Mouse (Mus musculus) cerebellum, postnatal 14 days (tissue): ENCODE measurements at regions not wholly inside any gene's neighbourhood (a gene's known extent, or its start where the extent isn't known, plus 50 kb on each side); places are given as distances from the start of the nearest gene placed in this dataset.

Experiments used
- DNase-seq, 2 experiments: peaks; one replicate each; pipeline ENCODE4 v3.0.0; 2021; ENCODE audit warnings: mixed read lengths in 2 of 2

GRCm38 (mm10) chr10:11809255-11809654, 466.1 kb downstream of the Epm2a start:
- no peak for DNase-seq

DNA sequence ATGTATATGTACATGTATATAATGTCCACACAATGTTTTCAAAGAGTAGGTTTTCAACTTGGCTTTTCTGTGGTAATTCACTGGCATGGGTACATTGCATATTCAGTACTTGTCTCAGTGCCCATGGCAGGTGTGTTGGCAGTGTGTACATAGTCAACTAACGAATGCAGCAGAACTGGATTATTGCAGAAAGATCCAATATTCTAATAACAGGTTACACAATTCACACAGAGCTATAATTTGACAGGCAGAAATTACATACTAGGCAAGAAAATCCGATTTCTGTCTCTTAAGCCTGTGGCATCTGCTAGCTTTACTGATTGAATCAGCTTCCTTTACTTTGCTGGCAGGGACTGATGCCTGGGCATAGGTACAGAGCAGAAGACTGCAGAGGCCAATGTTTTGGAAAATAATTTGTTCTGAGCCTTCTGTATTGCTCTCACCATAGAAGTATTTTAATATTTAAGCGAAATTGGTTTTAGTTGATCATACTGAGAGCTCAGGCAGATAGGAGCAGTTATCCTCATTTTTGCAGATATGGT, 479.3 kb downstream of the Epm2a start:
- DNase-seq, result peak in 1 of 2 experiments; percentile 10

DNA sequence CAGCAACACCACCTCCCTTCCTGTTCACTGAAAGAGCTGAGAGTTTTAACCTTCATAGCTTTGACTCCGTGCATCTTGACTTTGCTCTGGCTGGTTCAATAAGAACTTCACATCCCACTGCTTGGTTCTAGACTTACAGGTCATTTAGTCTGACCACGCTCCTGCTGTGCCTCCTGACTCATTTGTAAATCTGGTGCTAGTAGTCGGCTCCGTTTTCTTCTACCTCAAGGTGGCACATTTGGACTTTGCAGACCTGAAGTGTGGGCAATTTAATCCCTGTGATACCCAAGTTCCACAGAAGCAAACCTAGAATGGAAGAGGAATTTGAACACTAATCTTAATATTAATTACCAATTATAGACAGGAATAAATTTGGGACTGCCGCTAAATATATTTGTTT, 497.9 kb downstream of the Epm2a start:
- peak; percentile 10 to 20 for DNase-seq

DNA sequence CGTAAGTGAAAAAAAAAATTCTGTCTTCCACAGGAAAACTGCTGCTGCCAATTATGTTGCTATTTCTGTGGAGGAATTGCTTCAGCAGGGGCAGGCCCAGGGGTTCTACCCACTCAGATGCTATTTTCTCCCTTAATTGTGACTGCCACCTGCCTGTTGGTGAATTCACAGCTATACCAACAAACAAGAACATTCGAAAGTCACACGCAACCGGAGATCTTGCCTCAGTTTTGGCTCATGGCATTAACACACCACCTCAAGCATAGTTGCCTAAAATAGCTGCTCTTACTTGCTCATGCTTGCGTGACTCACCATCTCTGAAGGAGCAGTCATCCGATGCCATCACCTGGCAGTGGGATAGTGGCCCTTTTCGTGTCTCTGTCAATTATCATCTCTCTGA, 498.3 kb downstream of the Epm2a start:
- DNase-seq, result peak; percentile 18 to 25

GRCm38 (mm10) chr10:11846141-11846540, 502.9 kb downstream of the Epm2a start:
- DNase-seq, result no peak

GRCm38 (mm10) chr10:11875145-11876131, 532.2 kb downstream of the Epm2a start:
- no peak for DNase-seq

DNA sequence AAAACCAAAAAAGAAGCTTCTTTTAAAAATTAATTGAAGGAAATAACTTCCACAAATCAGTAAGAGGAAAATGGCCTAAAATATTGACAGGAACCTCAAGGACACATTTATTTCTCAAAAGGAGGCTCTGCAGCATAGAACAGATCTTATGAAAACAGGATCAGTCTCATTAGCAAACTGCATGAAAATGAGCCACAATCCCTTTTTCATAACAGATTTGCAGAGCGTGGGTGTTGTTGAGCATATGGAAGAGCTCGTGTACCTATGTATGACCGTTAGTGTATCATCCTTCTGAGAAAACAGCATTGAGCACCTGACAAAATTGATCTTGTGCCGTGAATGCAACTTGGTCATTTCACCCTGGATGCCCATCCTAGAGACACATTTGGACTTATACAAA, 543.0 kb downstream of the Epm2a start:
- no peak for DNase-seq

- DNase-seq, result no peak
These were observed 545.7 kb downstream of the Epm2a start for GRCm38 (mm10) chr10:11888953-11889352.

GRCm38 (mm10) chr10:11922132-11922531, 578.9 kb downstream of the Epm2a start:
- no peak for DNase-seq

- DNase-seq, result no peak
These were observed 595.0 kb downstream of the Epm2a start for GRCm38 (mm10) chr10:11938164-11938563.

DNA sequence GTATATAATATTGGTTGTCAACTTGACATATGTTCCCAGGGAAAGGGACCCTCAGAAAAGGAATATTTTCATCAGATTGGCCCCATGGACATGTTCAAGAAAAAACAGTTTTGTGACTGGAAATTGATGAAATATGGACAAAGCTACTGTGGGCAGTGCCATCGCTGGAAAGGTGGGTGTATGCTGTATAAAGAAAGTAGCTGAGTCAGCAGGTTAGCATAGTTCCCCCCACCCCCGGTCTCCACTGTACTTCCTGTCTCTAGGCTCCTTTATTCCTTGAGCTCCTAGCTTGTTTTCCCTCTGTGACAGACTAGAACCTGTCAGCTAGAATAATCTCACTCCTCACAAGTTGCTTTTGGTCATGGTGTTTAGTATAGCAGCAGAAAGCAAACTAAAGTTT, 599.6 kb downstream of the Epm2a start:
- no peak for DNase-seq

GRCm38 (mm10) chr10:11960327-11960922, 617.2 kb downstream of the Epm2a start:
- DNase-seq, result peak; percentile 16

DNA sequence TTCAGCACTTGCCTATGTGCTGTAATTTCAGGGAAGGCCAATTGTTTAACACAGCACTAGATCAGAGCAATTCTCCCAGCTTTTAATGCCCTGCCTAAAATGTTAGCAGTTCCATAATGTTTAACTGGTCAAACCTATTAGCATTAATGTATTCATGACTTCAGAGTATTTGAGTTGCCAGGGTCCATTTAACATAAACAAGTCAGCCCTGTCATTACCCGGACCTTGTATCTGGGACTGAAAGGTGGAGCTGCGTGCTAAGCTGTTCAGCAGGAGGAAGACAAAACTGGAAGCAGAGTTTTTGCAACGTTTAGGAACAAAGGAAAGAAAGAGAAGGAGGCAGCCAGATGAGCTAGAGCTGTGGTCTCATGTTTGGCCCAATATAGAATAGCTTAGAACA, 661.8 kb downstream of the Epm2a start:
- DNase-seq, result no peak

DNA sequence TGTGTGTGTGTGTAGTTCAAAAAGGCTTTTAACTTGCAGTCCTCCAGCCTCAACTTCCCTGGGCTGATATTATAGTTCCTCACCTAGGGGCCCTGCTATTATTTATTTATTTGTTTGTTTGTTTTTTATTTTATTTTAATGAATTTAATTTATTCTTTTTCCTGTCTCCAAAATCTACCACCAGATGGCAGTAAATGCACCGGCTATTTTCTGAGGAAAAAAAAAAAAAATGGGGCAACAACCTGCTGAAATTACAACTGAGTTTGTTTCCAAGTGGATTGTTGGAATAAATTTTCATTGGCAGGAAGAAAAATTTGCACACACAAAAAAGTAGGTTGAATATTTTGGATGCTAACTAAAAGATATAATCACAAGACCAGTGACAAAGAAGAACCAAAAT, 662.7 kb downstream of the Epm2a start:
- peak; percentile 9 to 23 for DNase-seq

DNA sequence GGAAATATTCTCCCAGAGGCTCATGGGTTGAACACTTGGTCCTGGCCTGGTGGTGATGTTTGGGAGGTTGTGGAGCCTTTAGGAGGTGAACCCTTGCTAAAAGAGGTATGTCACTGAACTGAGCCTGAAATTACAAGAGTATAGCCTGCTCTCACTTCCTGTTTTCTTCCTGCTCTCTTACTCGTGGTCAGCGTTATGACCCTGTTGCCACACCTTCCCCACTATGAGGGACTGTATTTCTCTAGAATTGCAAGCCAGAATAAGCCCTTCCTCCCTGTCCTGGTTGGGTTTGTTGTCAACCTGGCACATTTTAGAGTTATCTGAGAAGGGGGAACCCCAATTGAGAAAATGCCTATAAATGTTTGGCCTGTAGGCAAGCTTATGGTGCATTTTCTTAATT, 674.1 kb downstream of the Epm2a start:
- no peak for DNase-seq

GRCm38 (mm10) chr10:12018281-12018680, 675.1 kb downstream of the Epm2a start:
- DNase-seq, result peak in 1 of 2 experiments; percentile 27

DNA sequence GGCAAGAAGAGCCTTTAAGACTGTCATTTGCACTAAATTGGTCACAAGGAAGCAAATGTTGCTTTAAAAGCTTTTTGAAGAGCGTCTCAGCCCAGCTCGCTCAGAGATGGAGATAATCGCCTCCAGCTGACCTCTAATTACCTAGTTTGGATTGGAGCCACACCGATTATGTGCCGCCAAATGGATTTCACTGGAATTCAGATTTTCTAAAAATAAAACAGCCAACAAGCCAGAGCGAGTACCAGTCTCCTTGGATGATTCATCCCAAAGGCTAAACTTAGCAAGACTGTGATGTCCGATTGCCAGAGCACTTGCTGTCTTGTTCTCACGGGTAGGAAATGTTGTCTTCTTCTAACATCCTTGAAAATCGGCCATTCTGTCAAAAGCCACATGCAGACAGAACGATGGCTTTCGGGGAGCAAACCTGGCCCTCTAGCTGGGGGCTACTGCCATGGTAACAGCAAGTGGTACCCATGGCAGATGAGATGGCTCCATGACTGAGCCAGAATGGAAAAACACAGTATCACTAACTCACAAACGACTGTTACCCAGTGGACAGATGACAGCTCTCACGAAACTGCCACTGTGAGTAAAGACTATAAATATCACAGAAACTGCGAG, 676.1 kb downstream of the Epm2a start:
- peak; percentile 80 to 84 for DNase-seq

DNA sequence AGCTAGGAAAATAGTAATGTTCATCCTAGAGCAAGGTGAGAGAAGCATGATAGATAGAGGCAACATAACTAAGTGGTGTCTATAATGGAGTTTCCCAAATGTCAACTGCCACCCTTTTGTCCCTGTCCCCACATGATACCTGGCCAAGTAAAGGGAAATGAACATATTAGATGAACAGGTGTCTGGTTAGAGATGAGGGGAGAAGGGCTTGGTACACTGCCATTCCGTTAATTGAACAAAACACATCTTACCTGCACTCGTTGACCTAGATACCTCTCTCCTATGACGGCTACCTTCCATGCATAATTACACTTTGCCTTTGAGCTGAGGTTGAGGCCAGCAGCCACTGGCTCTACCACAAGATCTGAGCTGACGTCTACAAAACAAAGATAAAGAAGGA, 677.4 kb downstream of the Epm2a start:
- peak; percentile 24 to 58 for DNase-seq

- DNase-seq, result no peak
These were observed 692.0 kb downstream of the Epm2a start for GRCm38 (mm10) chr10:12035159-12035558.

GRCm38 (mm10) chr10:12045937-12046336, 702.7 kb downstream of the Epm2a start:
- no peak for DNase-seq

GRCm38 (mm10) chr10:12059728-12060127, 716.5 kb downstream of the Epm2a start:
- DNase-seq, result no peak

GRCm38 (mm10) chr10:12061069-12061861, 718.1 kb downstream of the Epm2a start:
- DNase-seq, result no peak
